Mouse (Mus musculus) erythroblast, embryonic 14.5 days (primary cell): ENCODE data around the gene Gata3. TPM values are rescaled to one million over a fixed set of nuclear protein-coding genes. Genes with fewer than 3 reads are reported as not detected.

Source experiments
- H3K27me3 ChIP-seq: 2 replicates; pipeline ENCODE4 v1.6.1; 2012; ENCODE audit warnings: inconsistent platforms; ENCODE audit not compliant: control insufficient read depth
- H3K36me3 ChIP-seq: 2 replicates; pipeline ENCODE4 v1.6.1; 2012; ENCODE audit warnings: mild to moderate bottlenecking, inconsistent platforms; ENCODE audit not compliant: control insufficient read depth
- H3K4me1 ChIP-seq: 2 replicates; pipeline ENCODE4 v1.6.1; 2012; ENCODE audit warnings: inconsistent platforms; ENCODE audit not compliant: control insufficient read depth
- H3K4me3 ChIP-seq: replicated peaks from 2 replicates; pipeline ENCODE3; 2012; ENCODE audit warnings: moderate library complexity, mild to moderate bottlenecking, inconsistent platforms
- H3K9me3 ChIP-seq: 2 replicates; pipeline ENCODE4 v1.6.1; 2012; ENCODE audit warnings: low read length, inconsistent platforms, mixed read lengths; ENCODE audit not compliant: control insufficient read depth
- GATA1 ChIP-seq: IDR thresholded peaks from 2 replicates; pipeline ENCODE4 v1.6.1; 2012; ENCODE audit warnings: low read length, inconsistent platforms, mixed read lengths
- TAL1 ChIP-seq: IDR thresholded peaks from 3 replicates; pipeline ENCODE4 v1.6.1; 2012; ENCODE audit warnings: low read length, inconsistent platforms, mixed read lengths
- polyA plus RNA-seq: library from polyadenylated mRNA; stranded (reverse); fragments of >175 nt; gene quantifications from 2 replicates; pipeline ENCODE4 v1.2.3, GENCODE M21; 2012

Gene Gata3
- polyA plus RNA-seq, 1 experiment, result 0.04 TPM

DNA sequence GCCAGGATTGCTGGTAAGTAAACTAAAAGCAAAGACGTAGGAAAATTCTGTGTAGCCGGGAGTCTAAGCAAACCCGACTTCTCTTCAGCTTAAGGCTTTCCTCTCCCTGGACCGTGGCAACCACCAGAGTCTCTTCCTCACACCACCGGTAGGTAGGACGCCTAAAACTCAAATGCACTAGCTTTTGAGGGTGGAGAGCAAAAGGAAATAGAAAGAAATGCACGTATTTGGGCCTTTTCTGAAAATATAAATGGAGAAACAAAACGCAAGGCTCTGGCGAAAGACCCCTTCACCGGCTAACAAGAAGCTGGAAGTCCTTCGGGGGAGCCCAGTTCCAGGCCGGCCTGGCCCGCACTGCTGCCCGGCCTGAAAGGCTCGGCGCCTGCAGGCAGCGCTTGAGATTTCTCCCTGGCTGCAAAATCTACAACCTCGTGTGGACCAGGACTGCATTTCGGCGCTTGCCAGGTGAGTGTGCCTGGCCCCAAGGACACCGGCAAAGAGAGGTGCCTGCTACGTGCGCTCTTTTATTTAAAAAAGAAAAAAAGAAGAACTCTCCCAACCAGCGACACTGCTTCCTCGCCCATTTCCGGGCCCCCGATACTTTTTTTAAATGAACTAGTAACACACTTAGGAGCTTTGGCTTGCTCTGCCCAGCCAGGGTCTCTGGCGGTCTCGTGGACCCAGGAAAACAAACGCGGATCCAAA is 13.1 kb downstream of the Gata3 start:
- Histone ChIP-seq H3K27me3 (peaks cover 100% of the 10 kb centered on the region), H3K4me3 (peak overlapping the region; percentile 51), H3K9me3 (peaks cover 7% of the 10 kb centered on the region; the same call in 1 of the 2 replicates), H3K36me3 (no peaks in the 10 kb centered on the region), H3K4me1 (peaks cover 7% of the 10 kb centered on the region)
- no peak for TF ChIP-seq TAL1
- no peak for TF ChIP-seq GATA1

DNA sequence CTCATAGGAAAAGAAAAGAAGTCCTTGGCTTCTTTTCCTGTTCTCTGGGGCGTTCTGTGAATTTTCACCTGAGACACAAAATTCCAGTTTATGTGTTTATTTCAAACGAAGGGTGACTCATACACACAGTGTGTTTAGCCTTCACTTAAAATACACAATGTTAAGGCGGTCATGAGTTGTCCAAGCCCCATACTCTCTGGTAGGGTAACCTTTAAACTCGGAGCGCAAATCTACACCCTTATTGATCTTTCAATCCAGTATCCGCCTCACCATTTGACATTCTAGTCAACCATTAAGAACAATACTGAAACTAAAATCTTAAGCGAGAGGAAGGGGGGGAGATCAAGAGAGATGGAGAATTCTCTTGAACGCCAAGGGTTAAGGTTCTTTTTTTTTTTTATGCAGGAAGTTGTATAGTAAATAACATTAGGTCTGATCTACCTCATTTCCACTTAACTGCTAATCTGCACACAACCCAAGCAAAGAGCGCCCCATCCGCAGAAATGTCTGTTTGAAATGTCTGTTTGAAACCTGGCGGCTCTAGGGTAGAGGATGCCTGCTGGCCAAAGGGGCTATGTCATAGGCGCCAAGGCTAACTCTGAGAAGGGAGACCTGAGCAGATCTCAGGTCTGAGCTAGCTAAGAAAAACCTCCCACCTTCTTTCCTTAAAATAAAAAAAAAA is 14.0 kb downstream of the Gata3 start:
- Histone ChIP-seq H3K27me3 (peaks cover 100% of the 10 kb centered on the region), H3K4me3 (no peak overlapping the region), H3K36me3 (no peaks in the 10 kb centered on the region), H3K4me1 (peaks cover 7% of the 10 kb centered on the region), H3K9me3 (peaks cover 4% of the 10 kb centered on the region; the same call in 1 of the 2 replicates)
- TF ChIP-seq TAL1, result no peak
- no peak for TF ChIP-seq GATA1

DNA sequence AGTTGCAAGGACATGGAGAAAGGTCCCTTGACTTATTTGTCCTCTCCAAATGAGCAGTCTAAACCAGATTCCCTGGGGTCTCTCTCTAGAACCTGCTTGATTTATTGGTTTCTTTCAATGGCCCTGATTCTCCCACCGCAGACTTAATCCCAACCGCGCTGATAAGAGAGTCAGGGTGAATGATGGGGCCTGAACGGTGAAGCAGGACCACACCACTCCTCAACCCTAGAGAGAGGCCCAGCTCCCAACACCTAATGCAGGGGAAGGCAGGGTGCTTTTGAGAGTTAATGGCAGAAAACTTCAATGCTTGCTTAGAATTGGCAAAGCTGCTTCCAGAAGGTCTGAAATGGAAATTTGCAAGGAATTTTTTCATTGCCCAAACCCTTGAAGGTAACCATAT is 14.6 kb downstream of the Gata3 start:
- Histone ChIP-seq H3K9me3 (peaks cover 4% of the 10 kb centered on the region; the same call in 1 of the 2 replicates), H3K4me1 (peaks cover 7% of the 10 kb centered on the region), H3K4me3 (no peak overlapping the region), H3K27me3 (peaks cover 96% of the 10 kb centered on the region), H3K36me3 (no peaks in the 10 kb centered on the region)
- TF ChIP-seq GATA1, result no peak
- TF ChIP-seq TAL1, result no peak

DNA sequence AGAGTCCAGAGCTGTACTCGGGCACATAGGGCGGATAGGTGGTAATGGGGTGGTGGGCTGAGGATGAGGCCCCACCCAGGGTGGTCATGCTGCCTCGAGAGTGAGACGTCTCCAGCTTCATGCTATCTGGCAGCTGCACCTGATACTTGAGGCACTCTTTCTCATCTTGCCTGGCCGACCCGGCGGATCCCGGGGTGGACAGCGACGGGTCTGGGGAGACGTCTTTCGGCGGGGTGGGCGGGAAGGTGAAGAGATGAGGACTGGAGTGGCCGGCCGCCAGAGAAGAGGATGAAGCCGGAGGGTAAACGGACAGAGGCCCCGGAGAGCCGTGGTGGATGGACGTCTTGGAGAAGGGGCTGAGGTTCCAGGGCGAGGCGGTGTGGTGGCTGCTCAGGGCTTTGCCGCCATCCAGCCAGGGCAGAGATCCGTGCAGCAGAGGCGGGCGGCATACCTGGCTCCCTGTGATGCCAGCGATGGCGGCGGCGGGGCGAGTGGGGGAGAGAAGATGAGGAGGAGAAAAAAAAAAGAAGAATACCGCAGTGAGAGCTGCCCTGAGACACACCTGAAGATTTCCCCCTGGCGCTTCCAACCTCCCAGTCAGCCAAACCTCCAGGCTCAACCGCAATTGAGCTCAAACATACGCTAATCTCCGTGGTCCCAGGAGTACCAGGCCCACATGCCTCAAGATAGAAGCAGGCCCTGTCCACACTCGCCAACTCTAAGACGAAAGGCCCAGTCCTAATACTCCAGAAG is 15.2 kb downstream of the Gata3 start:
- Histone ChIP-seq H3K36me3 (no peaks in the 10 kb centered on the region), H3K27me3 (peaks cover 92% of the 10 kb centered on the region), H3K9me3 (peaks cover 4% of the 10 kb centered on the region; the same call in 1 of the 2 replicates), H3K4me1 (peaks cover 7% of the 10 kb centered on the region), H3K4me3 (no peak overlapping the region)
- TF ChIP-seq TAL1 (no peak), GATA1 (no peak)

DNA sequence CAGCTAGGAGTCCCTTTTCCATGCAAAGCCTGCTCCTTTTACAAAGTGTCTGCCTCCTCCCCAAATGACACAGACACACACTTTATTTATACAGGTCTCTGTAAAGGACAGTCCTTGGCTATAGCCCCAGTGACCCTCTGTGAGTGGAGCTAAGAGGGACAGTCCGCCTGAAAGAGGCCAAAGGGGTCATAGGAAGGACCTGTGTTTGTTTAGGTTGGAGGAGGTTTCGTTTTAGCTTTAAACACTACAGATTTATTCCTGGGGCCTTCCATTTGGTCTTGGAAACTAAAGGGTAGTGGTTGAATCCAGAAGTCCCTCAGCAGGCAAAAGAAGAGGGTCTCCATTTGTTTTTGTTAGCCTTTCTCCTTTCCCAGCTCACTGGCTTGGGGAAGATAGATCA is 16.1 kb downstream of the Gata3 start:
- H3K36me3 ChIP-seq, result no peaks in the 10 kb centered on the region
- TF ChIP-seq TAL1 (no peak), GATA1 (no peak)
- H3K4me3 ChIP-seq, result no peak overlapping the region
- H3K9me3 ChIP-seq, result peaks cover 4% of the 10 kb centered on the region; the same call in 1 of the 2 replicates
- H3K27me3 ChIP-seq, result peaks cover 86% of the 10 kb centered on the region
- H3K4me1 ChIP-seq, result no peaks in the 10 kb centered on the region; the same call in 1 of the 2 replicates

DNA sequence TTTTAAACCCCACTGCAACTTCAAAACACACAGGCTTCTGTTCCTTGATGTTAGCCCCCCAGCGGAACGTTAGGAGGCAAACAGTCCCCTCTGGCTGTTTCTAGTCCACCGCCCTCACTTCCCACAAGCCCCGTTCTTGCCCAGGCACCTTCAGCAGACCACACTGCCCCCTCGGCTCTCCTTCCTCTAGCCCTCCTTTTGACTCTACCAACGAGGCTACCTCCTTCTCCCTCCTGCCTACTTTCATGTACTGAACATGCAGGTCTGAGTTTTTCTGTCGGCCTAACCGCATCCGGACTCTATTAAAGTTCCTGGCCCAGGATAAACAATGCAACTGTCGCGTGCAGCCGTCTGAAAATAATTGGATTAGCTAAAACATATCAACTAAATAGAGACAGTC is 17.2 kb downstream of the Gata3 start:
- H3K27me3 ChIP-seq, result peaks cover 82% of the 10 kb centered on the region
- peaks cover 4% of the 10 kb centered on the region; the same call in 1 of the 2 replicates for H3K9me3 ChIP-seq
- no peak overlapping the region for H3K4me3 ChIP-seq
- no peaks in the 10 kb centered on the region for H3K36me3 ChIP-seq
- no peak for TF ChIP-seq GATA1
- TF ChIP-seq TAL1, result no peak
- H3K4me1 ChIP-seq, result no peaks in the 10 kb centered on the region; the same call in 1 of the 2 replicates

DNA sequence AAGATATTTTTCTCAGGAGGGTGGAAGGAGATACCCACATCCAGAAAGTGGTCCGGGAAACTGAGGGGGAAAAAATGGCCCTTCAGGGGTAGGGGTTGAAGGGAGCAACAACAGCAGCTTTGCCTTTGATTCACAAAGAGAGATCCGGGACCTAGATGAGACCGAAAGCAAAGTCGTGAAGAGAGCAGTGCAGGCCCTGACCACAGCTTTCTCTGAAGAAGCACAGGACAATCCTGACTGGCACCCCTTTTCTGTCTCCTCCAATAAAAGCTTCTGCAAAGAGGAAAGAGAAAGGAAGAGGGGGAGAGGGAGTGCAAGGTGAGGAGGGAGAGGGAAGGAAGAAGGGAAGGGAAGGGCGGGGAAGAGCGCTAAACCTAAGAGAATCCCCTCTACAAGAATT is 18.0 kb downstream of the Gata3 start:
- Histone ChIP-seq H3K4me1 (no peaks in the 10 kb centered on the region), H3K27me3 (peaks cover 76% of the 10 kb centered on the region), H3K9me3 (no peaks in the 10 kb centered on the region), H3K4me3 (no peak overlapping the region), H3K36me3 (no peaks in the 10 kb centered on the region)
- no peak for TF ChIP-seq GATA1
- TF ChIP-seq TAL1, result no peak

DNA sequence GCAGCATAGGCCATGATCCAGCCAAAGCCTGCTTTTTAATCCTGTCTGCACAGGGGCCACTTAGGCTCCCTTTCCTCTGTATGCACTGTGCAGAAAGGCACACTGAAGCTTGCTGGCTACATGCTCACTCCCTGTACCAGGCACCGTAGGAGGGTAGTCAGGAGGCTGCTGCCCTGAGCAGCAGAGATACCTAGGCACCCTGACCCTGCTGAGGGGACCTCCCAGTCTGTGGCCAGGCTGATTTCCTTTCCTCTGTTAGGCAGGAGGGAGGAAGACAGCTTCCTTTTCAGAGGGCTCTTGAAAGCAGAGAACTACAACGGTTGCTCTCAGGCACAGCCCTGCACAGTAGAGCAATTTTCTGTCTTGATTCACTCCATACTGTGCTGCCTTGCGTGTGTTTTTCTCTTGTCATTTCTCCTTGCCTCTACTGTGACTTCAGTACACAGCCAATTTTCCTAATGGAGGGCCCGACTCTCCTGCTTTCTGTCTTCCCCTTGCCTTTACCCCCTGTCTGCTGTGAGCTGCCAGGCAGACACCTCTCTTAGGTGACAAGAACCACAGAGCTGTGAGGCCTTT is 18.6 kb downstream of the Gata3 start:
- H3K9me3 ChIP-seq, result no peaks in the 10 kb centered on the region
- H3K4me3 ChIP-seq, result no peak overlapping the region
- no peaks in the 10 kb centered on the region for H3K4me1 ChIP-seq
- TF ChIP-seq TAL1 (no peak), GATA1 (no peak)
- H3K27me3 ChIP-seq, result peaks cover 70% of the 10 kb centered on the region
- H3K36me3 ChIP-seq, result no peaks in the 10 kb centered on the region
